Mouse (Mus musculus) stomach, postnatal 0 days (tissue): ENCODE measurements at regions not wholly inside any gene's neighbourhood (a gene's known extent, or its start where the extent isn't known, plus 50 kb on each side); places are given as distances from the start of the nearest gene placed in this dataset.
A peak's percentile ranks its signal among the peaks of the same experiment; 100 is the strongest.

ENCODE experiments used
- CTCF ChIP-seq: IDR thresholded peaks from 2 replicates; pipeline ENCODE4 v1.5.1; 2016; ENCODE audit warnings: antibody characterized with exemption, low read depth, mild to moderate bottlenecking, moderate library complexity
- EP300 ChIP-seq: optimal IDR thresholded peaks from 2 replicates; pipeline ENCODE3; 2016; ENCODE audit warnings: antibody characterized with exemption

DNA sequence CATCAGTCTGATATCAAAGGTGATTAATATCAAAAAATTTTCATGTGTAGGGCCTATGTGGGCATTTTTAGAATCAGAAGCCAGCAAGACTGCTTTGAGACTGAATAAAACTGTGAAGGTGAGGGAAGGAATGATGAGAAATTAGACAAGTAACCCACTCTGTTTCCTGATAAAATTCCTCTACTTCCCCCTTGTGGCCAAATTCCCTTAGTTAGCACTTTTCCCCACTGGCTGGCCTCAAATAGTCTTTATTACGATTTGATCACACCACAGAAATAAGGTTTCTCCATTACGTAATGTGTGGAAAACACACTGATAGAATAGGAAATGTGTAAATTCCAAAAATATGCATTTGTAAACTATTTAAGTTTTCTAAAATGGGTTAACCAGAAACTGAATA, 137.4 kb upstream of the Smc2 start:
- peak; percentile 63 for TF ChIP-seq CTCF
- TF ChIP-seq EP300, result no peak
